Mouse (Mus musculus): ENCODE measurements around the gene Jmjd6.
"Not testable (repeated sequence)": the region's sequence is repeated elsewhere in the genome, so short reads cannot be mapped to it uniquely, and the experiment has no call there.

Jmjd6 gene

DNA sequence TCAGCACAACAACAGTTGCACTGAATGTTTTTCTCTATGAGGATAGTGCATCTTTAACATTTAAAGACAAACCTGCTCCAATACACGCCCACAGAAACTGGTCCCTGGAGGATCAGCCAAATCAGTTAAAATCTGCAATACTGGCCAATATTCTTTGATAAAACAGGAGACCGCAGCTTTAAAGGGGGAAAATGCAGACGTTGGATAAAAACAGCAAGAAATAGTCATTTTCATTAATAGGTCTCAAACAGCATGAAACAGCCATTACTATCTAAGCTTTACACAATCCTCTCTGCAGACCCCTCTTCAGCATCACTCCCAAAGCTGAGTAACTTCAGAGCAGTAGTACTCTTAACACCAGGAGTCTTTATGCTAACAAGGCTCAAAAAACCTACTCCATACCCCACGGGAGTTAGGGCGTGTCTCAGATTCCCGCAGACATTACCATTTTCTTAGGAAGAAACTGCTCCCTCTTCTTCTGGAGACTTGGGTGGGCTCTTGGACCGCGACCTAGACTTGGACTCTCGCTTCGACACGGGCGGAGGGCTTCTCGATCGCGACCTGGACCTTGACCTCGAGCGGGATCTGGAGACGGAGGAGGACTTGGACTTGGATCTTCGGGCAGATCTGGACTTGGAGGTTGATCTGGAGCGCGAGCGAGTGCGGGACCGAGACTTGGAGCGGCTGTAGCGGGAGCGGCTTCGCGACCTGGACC is 8.5 kb upstream of the Jmjd6 start:
- no peak for DNase-seq (ENCODE audit: low read depth, low spot score)

DNA sequence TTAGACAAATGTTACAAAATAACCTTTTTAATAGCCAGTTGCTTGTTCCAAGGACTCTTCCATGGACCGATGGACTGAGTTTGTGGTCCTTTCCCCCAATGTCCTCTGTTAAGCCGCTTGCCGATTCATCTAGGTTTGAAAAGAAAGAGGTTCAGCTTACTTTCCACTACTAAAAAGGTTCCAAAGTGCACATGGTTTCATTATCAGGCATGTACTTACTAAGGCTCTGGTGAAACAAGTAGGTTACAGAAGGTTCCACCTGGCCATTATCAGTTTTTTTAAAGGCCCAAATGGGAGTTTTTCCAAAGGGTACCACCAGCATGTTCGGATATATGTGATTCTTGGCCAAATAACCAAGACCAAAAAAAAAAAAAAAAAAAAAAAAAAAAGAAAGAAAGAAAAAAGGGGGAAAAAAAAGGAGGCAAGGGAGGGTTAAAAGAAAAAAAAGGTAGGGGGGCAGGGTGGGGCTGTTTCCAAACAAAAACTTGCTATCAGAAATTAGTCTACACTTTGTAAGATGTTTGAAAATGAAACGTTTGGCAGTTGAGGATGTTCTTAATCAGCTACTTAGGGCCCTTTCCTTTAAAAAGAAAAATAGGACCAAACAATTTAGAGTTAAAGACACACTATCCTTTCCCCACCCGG is 7.7 kb upstream of the Jmjd6 start:
- no peak for DNase-seq (ENCODE audit: low read depth, low spot score)

DNA sequence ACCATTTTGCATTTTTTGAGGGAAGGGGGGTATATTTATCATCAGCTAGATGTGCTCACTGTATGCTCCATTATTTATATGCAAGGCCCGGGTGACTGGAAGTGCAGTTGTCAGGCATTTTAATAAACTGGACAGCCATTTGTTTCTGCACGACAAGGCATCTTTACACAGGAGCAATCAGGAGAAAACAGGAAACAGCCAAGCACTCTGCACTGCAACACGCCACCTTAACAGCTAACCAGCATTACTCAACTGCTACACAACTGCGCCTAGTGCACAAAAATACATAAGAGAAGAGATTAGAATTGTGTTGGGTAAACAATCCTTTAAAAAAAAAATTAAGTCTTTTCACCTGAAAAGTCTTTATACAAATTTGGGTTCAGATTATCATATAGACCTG is 6.8 kb upstream of the Jmjd6 start:
- DNase-seq (ENCODE audit: low read depth, low spot score): no peak

DNA sequence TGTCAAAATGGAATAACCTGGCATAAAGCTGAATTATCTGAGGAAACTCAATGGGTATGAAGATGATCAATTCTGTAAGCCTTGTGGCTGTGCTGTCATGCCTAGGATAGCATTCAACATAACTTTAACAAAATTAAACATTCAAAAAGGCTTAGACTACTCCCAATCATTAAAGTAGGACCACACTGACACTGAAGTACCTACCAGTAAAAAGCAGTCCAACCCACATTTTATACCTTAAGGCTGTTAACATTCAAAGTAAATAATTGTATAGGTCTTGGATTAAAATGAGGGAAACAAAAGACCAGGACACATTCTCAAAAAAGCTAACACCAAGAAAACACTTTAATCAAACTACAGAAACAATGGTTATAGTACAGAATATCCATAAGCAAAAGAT is 6.3 kb upstream of the Jmjd6 start:
- DNase-seq (ENCODE audit: low read depth, low spot score): no peak

DNA sequence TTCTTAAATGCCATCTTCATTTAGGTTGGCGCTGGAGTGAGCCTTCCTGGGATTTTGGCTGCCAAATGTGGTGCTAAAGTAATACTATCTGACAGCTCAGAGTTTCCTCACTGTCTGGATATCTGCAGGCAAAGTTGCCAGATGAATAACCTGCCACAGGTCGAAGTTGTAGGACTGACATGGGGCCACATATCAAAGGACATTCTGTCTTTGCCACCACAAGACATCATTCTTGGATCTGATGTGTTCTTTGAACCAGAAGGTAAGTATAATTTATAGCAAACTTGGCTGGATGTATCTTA is 5.6 kb upstream of the Jmjd6 start:
- not testable (repeated sequence) for DNase-seq (ENCODE audit: low read depth, low spot score)

DNA sequence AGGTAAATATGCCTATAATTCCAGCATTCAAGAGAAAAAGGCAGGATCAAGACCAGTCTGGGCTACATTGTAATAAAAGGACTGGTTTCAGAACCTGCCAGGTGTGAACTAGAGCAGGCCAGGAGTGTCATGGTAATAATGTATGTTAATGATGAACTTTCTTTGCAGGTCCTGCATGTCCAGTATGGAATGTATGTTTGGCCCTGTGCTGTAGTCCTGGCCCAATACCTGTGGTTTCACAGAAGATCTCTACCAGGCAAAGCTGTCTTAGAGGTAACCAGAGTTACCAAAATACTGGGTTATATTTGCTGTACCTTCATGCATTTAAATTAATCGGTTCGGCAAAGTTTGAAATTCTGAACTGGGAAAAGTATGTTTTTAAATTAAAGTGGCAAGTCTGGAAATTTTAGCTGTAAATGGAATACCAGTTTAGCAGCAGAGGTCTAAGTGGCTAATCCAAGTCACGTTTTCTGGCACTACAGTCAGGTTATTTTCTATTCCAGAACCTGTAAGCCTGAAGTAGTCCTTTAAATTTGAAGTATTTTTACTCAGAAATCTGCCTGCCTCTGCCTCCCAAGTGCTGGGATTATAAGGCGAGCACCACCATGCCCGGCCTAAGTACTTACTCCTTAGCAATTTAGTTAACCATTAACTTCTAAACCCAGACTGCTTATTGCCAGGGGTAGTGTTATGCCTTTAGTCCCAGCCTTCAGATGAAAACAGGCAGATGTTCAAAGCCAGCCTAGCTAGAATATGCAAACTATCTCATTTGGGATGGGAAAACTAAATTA is 5.0 kb upstream of the Jmjd6 start:
- DNase-seq (ENCODE audit: low read depth, low spot score): no peak

DNA sequence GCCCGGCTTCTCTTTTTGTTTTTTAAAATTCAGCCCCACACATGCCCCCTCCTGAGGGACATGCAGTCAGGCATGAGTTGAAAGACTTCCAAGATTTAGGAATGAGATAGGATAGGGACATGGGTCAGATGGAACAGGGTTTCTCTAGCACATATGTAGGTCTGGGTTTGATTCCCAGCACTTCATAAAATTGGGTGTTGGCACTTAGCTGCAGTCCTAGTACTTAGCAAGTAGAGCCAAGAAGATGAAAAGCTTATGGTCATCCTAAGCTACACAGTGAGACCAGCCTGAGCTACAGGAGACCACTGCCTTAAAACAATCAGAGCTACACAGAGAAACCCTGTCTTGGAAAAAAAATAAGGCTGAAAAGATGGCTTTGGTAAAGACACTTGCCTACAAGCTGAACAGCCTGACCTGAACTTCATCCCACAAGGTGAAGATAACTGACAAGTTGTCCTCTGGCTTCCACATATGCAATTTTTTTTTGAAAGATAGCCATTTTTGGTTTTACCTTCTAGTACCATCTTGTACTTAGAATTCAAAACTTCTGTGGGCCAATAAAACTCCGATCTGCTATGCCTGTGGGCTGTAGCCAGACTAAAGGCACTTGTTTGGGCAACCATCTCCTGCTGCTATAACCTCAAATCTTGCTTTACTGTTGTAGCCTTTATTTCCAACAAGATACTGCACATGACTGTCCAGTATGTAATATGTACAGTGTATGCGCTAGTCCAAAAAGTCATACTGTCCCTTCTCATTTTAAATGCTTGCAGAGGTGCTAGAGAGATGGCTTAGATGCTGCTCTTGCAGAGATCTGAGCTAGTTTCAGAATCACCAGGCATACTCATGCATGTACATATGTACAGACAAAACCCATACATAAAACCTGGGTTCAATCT is 4.2 kb upstream of the Jmjd6 start:
- DNase-seq (ENCODE audit: low read depth, low spot score): no peak

DNA sequence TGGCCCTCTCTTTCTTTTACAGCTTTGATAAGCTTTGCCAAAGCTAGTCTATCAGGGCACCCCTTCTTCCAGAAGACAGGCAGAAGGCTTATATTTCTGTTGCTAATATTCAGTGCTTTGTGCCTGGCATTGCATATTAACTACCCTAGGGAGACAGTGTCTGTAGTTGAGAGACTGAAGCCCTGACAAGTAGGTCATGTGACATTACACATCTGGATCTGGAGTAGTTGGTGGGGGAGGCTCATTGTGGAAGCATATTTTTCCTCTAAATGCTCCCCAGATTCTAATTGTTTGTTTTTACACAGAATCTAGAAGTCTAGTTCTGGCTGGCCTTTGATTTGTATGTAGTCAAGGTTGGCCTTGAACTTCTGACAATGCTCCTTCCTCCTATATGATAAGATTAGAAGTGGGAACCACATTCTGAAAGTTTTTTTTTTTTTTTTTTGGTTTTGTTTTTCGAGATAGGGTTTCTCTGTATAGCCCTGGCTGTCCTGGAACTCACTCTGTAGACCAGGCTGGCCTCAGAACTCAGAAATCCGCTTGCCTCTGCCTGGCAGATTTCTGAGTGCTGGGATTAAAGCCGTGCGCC is 3.4 kb upstream of the Jmjd6 start:
- DNase-seq (ENCODE audit: low read depth, low spot score): no peak

DNA sequence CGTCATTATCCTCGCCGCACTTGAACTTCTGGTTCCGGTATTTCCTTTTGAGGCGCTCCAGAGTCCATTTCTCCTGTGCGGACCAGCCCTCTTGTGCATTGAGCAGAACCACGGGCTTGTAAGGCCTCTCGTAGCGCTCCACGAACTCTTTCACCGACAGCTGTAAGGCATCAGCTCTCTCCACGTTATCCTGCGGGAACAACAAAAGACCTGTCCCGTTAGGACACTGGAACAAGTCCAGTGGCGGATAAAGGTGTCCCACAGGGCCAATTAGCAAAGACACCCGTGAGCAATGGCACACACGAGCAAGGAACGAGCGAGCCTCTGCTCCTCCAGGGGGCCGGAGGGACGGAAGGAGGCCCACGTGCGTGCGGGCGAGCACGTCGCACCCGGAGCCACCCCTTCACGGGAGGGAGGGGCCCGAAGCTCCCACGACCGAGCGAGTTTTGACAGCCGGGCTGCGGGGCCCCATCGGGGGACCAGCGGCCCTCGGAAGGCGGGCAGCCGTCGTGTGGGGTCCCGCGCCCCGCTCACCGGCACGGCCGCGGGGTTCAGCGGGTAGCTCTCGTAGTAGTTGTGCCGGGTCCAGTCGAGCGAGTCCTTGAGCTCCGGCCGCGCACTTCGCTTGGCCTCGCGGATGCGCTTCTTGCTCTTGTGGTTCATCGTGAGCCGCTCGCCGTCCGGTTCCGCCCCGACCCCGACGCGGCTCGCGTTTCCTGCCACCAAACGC is 553 bp downstream of the Jmjd6 start:
- peak; percentile 50 for DNase-seq (ENCODE audit: low read depth, low spot score)

DNA sequence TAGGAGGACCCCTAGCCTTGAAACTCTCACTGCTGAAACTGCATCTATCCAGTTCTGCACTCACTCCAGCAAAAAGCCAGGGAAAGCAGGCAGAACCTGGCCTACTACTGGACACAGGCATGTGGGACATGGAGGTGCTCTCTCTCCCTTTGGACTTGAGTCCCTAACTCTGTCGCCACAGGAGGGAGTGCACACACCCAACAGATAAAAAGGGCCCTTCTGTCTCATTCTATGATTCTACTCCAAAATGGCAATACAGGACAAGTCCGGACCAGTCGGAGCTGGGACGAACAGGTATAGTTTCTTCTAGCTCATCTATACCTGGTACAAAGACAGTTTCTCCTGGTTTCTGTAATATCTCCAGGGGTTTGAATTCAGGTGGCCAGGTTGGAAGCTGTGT is 2.5 kb downstream of the Jmjd6 start:
- no peak for DNase-seq (ENCODE audit: low read depth, low spot score)

DNA sequence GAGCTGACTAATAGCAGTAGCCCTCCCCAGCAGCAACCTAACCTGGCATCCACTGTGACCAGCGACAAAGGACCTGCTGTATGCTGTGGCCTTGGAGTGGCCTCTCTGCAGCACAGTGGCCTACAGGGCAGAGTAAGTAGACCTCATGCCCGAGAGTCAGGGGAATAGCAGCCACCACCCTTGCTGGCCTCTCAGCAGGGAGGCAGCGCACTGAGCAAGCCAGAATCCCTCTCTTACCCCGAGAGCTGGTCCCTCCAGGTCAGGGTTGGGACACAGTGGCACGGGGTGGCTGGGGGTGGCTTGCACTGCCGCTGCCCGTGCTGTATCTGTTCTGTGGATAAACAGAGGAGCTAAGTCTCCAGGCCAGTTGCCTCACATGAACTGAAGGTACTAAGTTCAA is 3.6 kb downstream of the Jmjd6 start:
- no peak for DNase-seq (ENCODE audit: low read depth, low spot score)

DNA sequence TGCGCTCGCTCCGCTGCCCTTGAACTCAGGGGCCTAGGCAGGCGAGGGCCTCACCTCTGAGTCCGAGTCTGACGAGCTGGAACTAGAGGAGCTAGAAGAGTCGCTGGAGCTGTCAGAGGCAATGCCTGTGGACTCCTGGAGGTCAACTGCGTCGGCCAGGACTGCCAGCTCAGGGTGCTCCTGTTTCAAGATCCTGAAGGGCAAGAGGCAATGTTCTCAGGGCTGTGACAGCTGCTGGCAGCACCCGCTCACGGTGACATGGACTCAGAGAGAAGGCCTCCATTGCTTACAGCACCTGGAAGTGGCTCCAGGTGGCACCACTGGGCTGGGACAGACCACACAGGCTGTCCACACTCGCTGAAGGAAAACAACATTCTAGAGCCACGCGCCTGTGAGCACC is 4.3 kb downstream of the Jmjd6 start:
- no peak for DNase-seq (ENCODE audit: low read depth, low spot score)

DNA sequence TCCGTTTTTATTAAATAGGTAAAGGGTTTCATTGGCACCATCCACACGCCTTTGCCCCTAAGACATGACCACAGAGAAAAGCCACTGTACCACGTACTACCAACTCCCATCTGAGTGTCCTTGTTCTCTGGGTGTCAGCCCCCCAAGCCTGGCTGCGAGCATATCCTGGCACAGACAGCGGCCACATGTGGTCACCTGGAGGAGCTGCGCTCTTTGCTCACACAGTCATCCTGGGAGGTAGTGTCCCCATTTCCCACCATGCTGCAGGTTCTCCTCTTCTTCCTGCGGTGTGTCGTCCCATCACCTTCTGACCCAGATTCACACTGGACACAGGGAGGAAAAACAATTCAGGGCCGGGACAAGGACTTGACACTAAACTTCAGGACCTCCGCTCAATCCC is 5.8 kb downstream of the Jmjd6 start:
- no peak for DNase-seq (ENCODE audit: low read depth, low spot score)

DNA sequence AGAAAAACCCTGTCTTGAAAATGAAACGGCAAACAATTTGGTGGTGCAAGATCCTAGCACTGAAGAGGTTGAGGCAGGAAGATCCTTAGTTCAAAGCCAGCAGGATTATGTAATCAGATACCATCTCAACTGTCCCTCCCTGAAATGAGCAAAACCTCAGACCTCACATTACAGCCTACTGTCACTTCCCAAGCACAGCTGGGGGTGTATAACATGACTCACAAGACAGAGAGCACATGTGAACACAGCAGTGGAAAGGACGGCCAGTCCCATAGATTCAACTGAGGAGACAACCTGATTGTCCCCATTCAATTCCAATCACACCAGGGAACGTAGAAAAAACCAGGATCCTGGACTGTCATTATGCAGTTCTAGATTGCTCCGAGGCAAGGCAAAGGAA is 7.0 kb downstream of the Jmjd6 start:
- no peak for DNase-seq (ENCODE audit: low read depth, low spot score)

DNA sequence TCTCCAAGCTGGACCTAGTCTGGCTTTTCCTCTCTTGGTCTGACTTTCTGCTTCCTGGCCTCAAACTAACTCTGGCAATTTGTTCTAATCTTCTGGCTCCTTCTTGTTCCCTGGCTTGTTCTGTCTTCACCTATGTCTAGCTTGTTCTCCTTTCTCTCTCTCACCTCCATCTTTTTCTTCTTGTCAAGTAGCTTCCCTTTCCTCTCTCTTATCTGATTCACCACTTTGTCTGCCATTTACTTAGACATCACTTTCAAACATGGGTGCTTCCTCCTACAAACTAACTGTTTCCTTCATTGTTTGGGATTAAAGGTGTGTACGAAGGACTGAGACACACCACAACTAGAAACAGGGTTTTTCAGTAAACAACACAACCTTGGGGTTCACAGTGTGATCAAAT is 8.3 kb downstream of the Jmjd6 start:
- no peak for DNase-seq (ENCODE audit: low read depth, low spot score)

DNA sequence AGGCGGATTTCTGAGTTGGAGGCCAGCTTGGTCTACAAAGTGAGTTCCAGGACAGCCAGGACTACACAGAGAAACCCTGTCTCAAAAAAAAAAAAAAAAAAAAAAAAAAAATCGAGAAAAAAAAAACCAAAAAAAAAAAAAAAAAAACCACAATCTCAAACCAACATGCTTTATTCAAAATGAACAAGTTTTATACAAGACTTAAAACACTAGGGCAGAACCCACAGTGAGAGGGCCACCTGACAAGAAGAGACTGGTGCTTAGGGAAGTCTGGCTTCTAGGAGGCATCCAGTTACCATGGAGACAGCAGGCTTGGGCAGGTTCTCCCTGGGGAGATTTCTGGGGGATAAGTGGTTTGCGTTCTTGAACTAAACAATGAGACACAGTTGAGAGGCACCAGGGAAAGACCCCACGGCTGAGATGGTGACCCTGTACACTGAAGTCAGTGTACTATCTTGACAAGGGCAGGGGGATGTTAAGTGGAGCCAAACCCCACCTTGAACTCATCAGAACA is 11.0 kb downstream of the Jmjd6 start:
- no peak for DNase-seq (ENCODE audit: low read depth, low spot score)

DNA sequence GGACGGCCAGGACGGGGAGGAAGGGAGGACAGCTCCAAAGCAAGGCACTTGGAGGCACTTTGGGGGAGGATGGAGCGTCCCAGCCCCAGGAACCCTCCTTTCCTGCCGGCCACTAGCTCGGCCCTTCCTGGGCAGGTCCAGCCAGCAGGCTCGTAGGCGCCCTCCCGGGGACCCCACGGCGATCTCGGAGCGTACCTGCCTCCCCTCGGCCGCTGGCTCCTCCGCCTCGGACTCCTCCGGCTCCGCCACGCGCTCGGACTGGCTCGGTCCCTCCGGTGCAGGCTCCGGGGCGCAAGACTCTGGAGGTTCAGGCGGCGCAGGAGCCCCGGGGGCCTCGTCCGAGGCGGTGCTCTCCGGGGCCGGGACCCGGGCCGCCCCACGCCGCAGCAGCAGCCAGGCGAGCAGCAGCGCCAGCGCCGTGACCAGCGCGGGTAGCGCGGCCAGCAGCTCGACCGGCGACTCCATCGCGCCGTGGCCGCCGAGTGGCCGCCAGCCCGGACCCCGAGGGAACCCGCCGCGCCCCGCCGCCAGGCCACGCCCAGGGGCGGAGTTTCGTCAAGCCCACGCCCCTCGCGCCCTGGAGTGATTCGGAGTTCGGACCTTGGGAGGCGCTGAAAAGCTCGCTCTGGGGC is 15.6 kb downstream of the Jmjd6 start, which contains the start of gene Mxra7:
Gene Mxra7 (minus strand): TSS at position 513 of the 632 bp plus-strand sequence.
- peak; percentile 59 for DNase-seq (ENCODE audit: low read depth, low spot score)

DNA sequence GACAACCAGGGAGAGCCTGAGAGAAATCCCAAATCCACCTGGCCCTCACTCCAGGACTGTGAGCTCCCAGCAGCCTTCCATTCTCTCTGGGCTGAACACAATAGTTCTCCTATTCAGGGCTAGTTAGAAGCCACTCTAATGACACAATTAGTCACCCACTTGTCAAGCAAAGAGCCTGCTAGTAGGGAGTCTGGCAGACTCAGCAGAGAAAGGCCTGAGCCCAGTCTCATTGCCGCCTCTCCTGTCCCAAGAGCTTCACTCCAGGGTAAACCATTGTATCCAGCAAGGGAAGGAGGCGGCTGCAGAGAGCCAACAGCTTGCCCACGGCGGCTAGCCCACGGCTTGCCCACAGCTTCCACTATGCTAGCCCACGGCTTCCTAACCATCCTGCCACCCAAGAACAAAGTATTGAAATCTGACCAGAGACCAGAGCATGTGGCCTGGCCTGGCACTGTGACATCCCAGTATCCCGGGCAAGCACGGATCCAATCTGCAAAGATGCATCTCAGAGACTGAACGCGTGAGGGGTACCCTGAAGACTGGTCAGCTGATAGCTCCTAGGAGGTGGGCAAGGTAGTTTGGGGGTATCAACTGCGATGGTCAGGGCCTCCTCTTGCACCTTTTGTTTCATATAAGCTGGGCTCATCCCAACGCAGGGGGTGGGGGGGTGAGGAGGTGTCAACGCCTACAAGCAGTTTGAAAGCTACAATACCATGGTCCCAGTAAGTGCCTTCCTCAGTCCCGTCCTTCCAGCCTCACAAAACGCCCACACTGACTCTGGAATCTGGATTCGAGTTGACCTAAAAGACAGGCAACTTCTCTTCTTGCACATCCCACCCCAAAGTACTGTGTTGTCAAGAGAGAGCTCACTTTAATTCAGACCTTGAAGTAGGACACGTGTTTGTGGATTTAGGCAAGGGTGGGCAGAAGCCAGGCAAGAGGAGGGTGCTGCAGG is 16.4 kb downstream of the Jmjd6 start:
- DNase-seq (ENCODE audit: low read depth, low spot score): no peak

DNA sequence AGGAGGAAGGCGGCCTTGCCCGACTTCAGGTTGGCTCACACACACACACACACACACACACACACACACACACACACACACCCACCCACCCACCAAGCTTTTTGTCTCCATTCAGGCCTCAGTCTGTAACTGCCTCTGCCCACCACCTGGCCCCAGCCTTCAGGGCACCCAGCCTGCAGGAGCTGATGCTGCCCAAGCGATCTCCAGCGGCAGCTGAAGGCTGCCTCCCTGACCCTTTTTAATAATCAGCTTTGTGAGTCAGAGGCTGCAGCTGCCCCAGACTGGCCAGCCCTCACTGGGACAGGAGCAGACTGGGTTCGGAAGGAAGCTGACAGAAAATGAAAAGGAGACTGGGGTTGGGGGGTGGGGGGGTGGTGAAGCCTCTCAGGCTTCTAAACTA is 18.0 kb downstream of the Jmjd6 start:
- no peak for DNase-seq (ENCODE audit: low read depth, low spot score)

All from embryo, embryonic 11.5 days (tissue).